Mouse (Mus musculus): ENCODE results near the gene Sytl3.
"Not testable (repeated sequence)": the region's sequence is repeated elsewhere in the genome, so short reads cannot be mapped to it uniquely, and the experiment has no call there.

Sytl3 gene

DNA sequence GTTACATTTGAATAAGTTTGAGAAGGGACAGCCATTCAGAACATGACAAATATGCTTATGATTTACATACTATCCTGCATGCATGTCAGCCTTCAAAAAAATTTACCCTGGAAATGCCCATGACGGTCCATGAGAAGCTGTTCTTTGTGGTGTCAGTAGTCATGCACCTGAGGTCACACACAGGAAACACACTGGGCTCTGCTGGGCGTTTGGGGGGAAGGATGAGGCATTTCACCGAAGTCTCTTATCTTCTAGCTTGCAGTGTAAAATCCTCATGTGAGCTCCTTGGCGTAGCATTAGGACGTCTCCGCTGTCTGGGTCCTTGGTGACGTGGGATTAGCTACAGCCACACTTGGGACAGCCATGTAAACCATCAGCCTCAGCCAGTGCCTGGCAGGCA, at the start of gene Sytl3:
Gene Sytl3, plus strand, starts transcription at position 293 of the 400 bp plus-strand sequence.
- not testable (repeated sequence) for DNase-seq (ENCODE audit: low spot score)

DNA sequence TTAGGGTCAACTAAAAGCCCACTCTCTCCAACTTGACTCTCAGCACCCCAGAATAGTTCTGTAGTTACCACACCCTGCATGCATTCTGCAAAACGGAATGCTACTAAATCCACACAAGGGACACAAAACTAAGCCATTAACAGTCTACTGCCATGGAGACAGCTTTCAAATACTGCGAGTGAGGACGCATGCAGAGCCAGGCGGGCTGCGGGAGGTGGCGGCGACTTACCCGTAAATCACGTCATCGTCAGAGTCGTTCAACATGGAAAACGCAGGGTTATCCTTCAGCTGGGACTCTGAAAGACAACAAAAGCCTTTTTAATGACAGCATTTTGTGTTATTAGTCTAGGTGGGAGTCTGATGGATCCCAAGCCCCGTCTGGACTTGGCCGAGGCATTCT, 45.4 kb upstream of the Sytl3 start:
- not testable (repeated sequence) for DNase-seq (ENCODE audit: low spot score)

DNA sequence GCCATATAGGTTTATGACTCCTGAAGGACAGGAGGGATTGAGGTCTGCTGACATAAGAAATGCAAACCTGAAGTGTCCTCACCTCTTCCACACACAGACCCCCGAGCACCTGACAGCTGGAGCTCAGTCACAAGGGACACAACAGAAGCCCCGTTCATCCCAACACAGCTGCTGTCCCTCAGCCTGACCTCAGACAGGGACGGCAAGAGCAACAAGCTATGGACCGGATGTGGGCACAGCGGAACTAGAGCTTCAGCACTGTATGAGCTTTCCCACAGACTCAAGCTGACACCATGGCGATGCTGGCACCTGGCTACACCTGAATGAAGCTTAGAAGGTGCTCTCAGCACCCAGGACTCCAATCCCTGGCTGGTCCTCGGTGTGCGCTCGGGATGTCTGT, 44.6 kb upstream of the Sytl3 start:
- DNase-seq (ENCODE audit: low spot score) = not testable (repeated sequence)

DNA sequence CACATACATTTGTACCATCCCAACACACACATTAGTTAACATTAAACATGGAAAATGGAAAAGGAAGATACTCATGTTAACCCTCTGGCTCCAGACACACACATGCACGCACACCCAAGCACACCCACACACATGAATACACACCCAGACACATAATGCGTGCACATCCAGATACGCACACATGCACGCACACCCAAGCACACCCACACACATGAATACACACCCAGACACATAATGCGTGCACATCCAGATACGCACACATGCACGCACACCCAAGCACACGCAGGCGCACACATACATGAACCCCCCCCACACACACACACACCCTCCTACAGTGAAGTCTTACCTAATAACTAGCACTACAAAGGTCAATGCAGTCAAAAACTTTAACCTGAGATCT, 42.2 kb upstream of the Sytl3 start:
- not testable (repeated sequence) for DNase-seq (ENCODE audit: low spot score)

DNA sequence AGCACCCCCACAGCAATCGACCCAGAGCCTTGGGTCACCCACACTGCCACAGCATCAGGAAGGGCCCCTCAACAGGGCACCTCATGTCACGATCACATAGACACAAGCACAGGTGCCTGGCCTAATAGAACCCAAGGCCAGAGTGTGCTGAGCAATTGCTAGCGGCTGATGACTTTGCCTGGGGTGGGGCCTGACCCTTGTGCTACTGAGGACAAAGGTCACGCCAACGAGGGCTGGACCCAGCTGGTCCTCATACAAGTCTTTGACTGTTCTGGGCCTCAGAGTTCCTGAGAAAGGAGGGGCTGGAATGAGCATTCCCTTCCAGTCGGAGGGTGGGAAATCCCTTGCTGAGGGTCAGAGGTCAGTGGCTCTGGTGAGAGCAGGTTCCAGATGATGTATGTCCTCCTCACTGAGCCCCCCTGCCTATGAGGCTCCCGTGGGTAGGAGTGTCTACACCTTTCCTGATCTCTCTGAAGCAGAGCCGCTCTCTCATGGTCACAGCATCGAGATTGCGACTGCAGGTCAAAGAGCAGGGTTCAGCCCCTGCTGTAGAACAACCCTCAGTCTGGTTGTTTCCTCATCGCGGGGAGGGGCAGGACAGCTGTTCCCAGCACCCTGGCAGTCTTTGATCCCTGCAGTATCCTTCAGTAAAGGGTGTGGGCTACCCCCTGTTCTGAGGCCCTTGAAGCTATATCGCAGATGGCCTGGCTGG, 41.0 kb upstream of the Sytl3 start:
- not testable (repeated sequence) for DNase-seq (ENCODE audit: low spot score)

DNA sequence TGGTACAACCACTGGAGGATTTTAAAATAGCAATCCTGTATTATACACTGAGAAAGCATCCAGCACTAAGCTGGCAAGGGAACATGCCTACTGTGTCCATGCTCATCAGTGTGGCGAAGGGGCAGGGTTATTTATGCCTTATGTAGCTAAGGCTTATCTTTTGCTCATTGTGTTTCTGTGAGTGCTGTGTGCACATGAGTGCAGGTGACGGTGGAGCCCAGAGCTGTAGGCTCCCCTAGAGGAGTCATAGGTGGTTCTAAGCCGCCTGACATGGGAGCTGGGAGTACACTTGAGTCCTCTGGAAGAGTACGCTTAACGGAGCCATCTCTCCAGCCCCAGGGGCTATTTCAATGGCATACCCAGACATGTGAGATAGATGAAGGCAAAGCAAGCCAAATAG, 39.6 kb upstream of the Sytl3 start:
- DNase-seq (ENCODE audit: low spot score) = not testable (repeated sequence)

DNA sequence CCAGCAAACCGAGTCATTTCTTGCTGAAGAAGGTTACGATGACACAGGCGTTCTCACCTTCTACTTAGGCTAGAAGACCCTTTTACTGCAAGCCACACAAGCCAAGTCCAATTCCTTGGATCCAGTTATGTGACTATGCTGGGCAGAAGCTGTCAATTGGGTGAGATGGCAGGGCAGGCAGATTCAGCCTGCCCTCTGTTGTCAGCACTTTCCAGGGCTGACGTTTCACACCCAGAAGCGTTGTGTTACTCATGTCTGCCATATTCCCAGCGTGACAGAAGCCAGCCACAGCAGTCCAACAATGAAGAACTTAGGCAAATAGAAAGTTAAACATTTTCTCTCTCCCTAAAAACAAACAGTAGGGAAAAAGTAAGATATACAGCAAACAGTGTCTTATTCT, 38.9 kb upstream of the Sytl3 start:
- DNase-seq (ENCODE audit: low spot score) = not testable (repeated sequence)

DNA sequence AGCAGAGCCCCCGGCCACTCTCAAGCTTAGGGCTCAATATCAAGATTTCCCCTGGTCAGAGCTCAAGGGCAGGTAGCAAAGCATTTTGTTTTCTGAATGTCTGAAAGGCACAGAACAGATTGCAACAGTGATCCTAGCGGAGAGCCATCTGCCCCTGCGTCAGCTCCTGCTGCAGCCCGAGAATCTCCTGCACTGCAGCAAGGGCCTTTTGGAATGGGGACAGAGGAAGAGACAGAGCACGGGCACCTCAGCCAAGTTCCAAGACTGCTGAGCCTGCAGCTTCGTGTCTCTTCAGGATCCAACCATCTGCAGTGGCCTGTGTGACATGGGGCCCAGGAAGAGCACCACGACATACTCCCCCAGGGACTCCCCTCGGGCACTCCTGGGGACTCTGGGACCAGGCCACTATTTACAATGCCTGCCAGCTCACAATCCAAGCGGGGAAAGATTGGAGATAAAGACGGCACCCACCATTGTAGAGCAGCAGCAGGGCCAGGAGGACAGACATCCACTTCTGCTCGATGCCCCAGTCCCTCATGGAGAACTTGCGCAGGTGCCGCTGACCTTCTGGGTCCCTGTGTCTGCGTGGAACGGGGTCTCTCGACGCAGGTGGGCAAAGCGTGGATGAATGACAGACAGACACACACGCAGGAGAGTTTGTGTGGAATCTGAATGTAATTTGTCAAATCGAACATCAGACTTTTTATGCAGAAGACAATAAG, 38.0 kb upstream of the Sytl3 start:
- DNase-seq (ENCODE audit: low spot score) = not testable (repeated sequence)

DNA sequence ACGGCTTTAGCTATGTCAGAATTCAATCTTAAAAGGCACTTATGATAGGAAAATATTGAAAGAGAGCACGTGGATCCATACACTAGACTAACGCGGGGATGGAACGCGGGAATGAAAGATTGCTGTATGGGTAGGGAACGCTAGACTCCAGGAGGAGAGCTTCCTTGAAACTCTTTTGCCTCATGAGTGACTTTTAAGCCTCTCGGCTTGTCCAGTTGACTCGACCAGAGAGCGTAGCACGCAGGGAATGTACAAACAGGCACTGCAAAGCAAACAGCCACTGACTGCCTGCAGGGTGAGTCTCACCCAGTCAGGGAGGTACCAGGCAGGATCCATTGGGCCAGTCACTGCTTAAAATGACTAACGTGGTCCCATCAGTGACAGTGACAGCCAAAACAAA, 36.9 kb upstream of the Sytl3 start:
- DNase-seq (ENCODE audit: low spot score) = not testable (repeated sequence)

DNA sequence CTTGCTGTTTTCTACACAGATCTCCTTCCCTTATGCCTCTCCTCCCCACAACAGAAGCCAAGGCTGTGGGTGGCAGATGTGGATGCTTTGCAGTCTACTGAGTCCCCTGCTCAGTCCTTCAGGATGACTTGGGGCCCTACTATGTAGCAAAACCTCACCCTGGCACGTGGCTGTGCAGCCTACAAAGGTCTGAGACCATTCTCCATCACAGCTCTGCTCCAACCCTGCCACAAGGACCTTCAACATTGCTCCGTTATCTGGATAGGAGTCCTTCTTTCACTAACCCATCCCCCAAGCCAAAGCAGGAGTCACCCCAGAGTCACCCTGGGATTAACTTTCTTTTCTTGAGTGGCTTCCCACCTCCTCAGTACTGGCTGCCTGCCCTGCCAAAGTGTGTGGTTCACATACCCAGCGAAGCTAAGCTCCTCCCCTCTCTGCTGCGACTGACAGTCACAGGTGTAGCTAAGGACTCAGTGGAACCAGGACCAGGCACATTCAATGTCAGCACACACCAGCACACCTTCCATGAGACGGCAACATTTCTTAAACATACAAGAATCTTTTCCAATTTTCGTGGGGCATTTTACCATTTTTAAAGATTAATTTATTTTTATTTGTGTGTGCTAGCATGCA, 33.9 kb upstream of the Sytl3 start:
- DNase-seq (ENCODE audit: low spot score) = not testable (repeated sequence)

DNA sequence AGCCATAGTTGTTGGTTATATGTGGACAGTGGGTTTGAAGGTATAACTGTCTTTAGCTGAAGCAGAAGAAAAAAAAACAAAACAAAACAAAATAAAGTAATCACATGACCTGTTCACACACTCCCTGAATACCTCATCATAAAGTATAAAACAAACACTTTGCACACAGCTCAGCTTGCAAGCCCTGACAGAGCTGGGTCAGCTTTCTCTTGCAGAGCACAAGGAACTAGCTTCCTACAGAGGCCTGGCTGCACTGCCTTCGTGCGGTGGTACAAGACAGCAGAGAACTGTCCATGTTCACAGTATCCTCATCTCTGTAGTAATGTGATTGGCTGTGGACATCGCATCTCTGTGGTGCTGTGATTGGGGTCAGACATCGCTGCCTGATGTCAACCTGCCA, 28.5 kb upstream of the Sytl3 start:
- not testable (repeated sequence) for DNase-seq (ENCODE audit: low spot score)

DNA sequence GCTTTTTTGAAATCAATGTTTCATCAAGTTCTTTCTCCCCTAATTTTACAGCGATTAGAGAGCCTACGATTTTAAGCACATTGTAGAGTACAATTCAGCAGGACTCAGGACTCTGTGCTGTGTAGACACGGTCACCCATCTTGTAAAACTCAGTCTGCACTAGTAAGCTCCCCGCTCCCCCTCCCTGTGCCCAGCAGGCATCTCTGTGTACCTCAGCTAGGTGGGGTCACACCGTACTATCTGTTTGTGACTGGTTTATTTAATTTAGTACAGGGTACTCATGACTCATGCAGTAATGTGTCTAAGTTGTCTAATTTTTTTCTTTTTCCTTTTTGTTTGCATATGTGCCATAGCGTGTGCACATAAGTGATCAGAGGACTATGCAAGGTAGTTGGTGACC, 26.0 kb upstream of the Sytl3 start:
- not testable (repeated sequence) for DNase-seq (ENCODE audit: low spot score)

DNA sequence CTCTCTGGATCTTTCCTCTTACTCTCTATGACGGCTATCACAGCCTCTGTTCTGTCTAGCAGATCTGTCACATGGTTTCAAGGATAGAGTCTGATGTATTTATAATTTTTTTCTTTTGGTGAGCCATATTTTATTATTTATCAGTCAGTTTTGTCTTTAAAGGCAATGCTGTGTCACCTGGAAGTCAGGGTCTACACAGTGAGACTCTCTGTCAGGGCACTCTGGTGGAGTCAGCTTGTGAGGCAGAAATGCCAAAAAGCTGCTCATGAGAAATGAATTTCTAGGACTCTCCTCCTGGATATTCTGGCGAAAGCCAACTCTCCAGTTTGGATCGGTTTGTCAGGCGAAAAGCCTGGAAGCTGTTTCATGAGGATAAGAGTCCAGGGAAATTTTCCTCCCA, 23.1 kb upstream of the Sytl3 start:
- DNase-seq (ENCODE audit: low spot score) = not testable (repeated sequence)

DNA sequence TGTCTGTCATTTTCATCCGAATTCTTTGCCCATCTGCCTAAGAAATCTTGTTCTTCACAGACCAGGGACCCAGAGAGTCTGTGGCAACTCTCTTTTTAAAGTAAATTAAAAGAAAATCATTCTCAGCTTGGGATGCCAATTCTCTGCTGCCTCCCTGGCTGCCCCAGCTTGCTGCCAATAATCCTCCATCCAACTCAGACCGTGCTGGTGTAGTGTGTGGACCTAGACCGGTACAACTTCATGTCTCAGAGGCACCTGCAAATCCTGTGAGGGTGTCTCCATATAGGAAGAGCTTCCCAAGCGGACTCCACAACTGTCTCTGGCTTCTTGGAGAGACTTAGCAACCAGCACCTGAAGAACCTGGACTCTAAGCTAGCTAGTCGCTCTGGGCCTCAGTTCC, 22.0 kb upstream of the Sytl3 start:
- DNase-seq (ENCODE audit: low spot score) = no peak

DNA sequence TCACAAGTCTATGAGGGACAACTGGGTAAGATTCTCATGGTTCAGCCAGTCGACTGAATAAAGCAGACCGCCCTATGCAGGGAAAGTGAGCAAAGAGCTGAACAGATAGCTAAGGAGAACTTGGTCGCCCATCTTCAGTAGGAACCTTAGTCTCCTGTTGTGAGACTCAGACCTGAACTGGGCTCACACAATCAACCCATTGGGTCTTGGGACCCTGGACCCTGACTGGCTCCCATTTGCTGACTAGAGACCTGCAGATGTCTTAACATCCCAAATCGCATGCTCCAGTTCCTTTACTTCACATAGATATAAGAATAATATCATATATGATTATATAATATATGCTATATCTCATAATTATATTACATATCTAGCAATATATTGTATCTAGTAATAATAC, 21.5 kb upstream of the Sytl3 start:
- not testable (repeated sequence) for DNase-seq (ENCODE audit: low spot score)

DNA sequence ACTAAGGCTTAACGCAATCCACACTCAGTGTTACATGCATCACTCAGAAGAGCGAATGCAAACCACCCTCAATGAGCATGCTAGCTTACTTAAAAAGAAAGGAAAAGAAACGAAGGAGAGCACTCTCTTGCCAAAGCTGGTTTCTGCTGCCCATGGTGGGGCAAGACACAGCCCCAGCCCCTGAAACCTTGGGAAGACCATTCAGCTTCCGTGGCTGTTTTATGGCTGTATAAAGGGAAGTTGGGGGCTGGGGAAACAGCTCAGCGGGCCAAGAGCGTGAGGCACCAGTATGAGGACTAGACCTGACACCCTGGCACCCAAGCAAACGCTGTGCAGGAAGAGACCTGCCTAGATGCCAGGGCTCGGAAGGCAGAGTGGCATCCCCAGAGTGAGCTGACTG, 20.4 kb upstream of the Sytl3 start:
- DNase-seq (ENCODE audit: low spot score) = not testable (repeated sequence)

DNA sequence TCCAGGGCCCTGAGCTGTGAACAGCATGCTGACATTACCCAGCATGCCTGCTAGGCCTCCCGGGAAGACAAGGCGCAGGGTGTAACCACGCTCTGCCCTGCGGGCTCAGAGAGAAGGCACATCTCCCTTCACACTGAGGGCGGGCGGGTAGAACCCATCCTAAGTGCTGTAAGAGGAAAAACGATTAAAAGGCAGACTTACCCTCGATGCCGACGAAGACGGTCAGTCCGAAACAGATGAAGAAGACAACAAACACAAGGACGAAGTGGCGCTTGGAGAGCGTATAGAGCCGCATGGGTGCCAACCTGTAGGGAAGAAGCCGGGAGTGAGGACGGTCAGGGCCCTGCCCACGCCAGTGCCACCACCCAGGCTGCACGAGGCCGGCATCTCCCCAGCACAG, 19.4 kb upstream of the Sytl3 start:
- DNase-seq (ENCODE audit: low spot score) = not testable (repeated sequence)

DNA sequence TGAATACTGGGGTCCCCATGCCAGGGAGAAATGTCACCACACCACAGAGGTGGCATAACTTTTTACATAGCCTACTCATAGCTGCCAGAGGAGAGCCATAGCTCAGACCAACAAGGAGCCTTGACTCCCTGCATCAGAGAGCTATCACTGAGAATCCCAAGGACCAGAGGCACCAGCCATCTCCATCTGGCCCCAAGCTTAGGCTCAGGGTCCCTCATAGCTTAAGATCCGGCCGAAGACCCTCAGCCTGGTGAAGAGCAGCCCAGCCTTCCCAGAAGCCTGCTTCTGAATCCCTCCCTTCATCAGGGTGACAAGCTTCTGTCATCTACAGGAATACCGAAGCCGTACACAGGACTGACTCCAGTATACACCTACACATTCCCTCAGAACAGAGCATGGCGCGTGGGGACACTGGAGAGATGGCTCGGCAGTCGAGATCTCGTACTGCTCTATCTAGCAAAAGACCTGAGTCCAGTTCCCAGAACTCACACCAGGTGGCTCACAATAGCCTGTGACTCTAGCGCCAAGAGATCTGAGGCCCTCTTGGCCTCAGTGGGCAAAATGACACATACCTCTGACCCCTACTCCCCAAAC, 18.8 kb upstream of the Sytl3 start:
- not testable (repeated sequence) for DNase-seq (ENCODE audit: low spot score)

DNA sequence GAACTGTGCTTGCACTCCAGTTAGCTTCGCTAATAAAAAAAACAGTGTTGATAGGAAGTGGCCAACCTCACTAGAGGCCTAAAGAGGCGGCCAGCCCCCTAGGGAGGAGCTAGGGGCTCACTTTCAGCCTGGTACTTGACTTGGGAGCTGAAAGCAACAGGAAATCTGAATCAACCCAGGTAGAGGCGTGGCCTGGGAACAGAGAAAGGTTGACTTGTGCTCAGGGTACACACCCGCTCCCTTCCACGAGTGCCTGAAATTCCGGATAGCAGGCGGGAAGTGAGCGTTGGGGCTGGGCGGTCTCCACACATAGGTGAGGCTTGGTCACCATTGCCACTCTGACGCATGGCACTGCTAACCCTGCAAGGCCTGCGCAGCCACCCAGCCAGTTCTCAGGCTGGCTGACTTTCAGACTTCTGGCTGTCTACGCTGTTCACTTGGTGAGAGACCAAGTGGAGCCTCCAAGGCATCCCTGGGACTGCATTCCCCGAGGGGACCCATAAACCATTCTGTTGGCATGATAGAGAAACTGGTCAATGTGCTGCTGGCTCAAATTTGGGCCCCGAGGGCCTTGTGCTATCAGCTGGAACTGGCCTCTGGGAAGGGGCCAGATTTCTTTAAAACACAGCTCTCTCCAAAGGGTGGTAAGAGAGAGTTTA, 18.0 kb upstream of the Sytl3 start:
- not testable (repeated sequence) for DNase-seq (ENCODE audit: low spot score)

DNA sequence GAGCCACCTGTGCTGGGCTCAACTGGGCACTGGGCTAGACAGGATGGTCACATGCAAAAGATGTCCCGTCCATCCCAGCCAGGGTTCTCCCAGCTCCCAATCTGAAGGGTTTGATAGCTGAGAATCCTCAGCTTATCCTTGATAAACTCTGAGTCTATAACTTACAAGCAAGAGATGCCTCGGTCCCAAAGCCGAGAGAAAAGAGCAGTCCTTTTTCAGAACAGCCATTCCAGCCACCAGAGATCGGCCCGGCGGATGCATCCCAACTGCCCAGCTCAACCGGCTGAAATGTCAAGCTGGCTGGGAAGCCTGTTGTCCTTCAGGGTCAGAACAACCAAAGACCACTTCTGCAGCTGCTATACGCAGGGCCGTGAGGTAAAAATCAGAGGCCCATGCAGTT, 14.7 kb upstream of the Sytl3 start:
- DNase-seq (ENCODE audit: low spot score) = not testable (repeated sequence)

DNA sequence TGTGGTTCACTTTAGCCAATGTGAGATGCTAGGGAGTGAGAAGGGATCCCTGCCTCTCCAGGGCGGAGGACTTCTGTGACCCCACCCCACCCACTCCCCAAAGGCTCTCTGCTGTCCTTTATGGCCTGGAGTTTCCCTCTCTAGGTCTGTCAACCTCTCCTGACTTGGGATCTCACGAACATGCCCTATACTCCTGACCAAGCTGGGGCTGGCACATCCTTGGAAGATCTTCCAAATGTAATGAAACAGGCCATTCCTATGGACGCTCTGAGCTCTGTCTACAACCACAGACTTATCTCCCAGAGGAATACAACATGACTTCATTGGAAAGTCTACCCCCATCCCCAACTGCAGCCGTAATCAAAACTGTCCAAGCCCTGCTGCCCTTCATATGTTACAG, 14.2 kb upstream of the Sytl3 start:
- DNase-seq (ENCODE audit: low spot score) = not testable (repeated sequence)

DNA sequence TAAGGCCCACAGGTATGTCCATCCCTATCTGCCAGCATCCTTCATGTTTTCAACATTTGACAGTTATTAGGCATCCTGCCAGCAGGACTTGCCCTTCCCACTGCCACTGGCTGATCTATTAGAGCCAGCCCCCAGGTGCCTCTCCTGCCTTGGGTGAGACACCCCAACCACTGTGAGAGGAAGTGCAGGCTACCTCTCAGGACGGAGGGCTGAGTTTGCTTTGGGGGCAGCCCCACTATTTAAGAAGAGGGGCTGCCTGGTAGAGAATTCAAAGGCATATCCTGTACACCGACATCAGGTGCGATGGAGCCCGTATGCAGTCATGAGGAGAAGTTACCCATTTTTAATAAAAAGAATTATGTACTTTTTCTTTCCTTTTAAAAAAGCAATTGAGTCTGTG, 13.2 kb upstream of the Sytl3 start:
- DNase-seq (ENCODE audit: low spot score) = not testable (repeated sequence)

Data from layer of hippocampus, adult 11-12 months (tissue).